8 mouse cellular contexts compared by ENCODE assay signal in the genomic region with DNA sequence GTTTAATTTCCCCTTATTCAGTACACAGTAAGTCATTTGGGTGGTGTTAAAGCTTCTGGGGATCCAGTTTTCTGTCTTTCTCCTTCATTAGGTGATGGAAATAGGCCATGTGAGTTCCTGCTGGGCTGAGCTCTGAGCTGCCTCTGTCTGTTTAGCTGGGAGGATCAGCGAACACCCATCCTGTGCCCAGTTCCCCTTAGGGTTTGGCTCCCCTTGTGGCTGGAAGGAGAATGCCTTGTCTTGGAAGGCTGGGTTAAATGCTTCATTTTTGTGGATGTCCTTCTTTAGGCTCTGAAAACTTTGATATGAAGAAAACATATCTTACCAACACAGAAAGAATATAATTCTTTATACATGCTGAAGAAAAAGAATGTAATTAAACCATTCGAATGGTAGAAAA. TPM values are rescaled to one million over a fixed set of nuclear protein-coding genes. Genes with fewer than 3 reads are reported as not detected.
A peak's percentile ranks its signal among the peaks of the same experiment; 100 is the strongest.
DNase-seq lines count a peak whose midpoint lies in the region; ATAC-seq and TF ChIP-seq lines count a peak whose summit lies in the region.

No protein-coding gene starts in this region.

- no peak overlapping the region for H3K27ac ChIP-seq in midbrain, embryonic 14.5 days (replicated peaks; ENCODE audit: low read depth, low read length)
- no peak overlapping the region for H3K27ac ChIP-seq in midbrain, embryonic 10.5 days (replicated peaks)
- no peak overlapping the region for H3K27ac ChIP-seq in cortical plate, adult 2 months (ENCODE audit: insufficient read depth, low read length)
- H3K27ac ChIP-seq in hindbrain, embryonic 13.5 days: no peak overlapping the region

- H3K4me1 ChIP-seq in midbrain, embryonic 14.5 days (ENCODE audit: control insufficient read depth, insufficient read depth, low read length): no peaks in the 10 kb centered on the region
- H3K4me1 ChIP-seq in midbrain, embryonic 10.5 days: peaks cover 11% of the 10 kb centered on the region
- H3K4me1 ChIP-seq in cortical plate, adult 2 months (ENCODE audit: control insufficient read depth, insufficient read depth, low read length): peaks cover 2% of the 10 kb centered on the region; the same call in 1 of the 2 replicates
- peaks cover 9% of the 10 kb centered on the region; the same call in 1 of the 2 replicates for H3K4me1 ChIP-seq in hindbrain, embryonic 13.5 days (replicated peaks)

- intact Hi-C loops in left cerebral cortex, postnatal 14 days (cut with DNase I): no loop called here

- WGBS in midbrain, embryonic 14.5 days: 78% methylated on average over 2 of the region's 2 CpGs
- 73% methylated on average over 2 of the region's 2 CpGs for WGBS in midbrain, embryonic 10.5 days
- WGBS in hindbrain, embryonic 13.5 days: 83% methylated on average over 2 of the region's 2 CpGs

- TF ChIP-seq POLR2A in cortical plate, adult 2 months (IDR thresholded peaks at IDR 0.05; ENCODE audit: extremely low read depth, insufficient read depth, low read length): no peak

- peak; percentile 86 for ATAC-seq in cerebellum, adult (ENCODE audit: insufficient number of reproducible peaks, low FRiP score, low TSS enrichment)
- no peak for ATAC-seq in midbrain, embryonic 14.5 days (ENCODE audit: low FRiP score, low TSS enrichment)
- peak; percentile 97 for ATAC-seq in megakaryocyte-erythroid progenitor cell, adult 5-6 weeks (replicated peaks; ENCODE audit: low FRiP score, low TSS enrichment, poor library complexity, severe bottlenecking)
- no peak for ATAC-seq in hindbrain, embryonic 13.5 days (ENCODE audit: low FRiP score)

- TF ChIP-seq CTCF in cortical plate, adult 2 months (IDR thresholded peaks at IDR 0.05; ENCODE audit: extremely low read depth, insufficient read depth, low read length): peak; percentile 59

- H3K27me3 ChIP-seq in midbrain, embryonic 14.5 days (ENCODE audit: control insufficient read depth, insufficient read depth, low read length): no peaks in the 10 kb centered on the region
- no peaks in the 10 kb centered on the region for H3K27me3 ChIP-seq in midbrain, embryonic 10.5 days (ENCODE audit: low read depth, poor library complexity, severe bottlenecking)
- H3K27me3 ChIP-seq in hindbrain, embryonic 13.5 days: no peaks in the 10 kb centered on the region

- no peak overlapping the region for H3K4me3 ChIP-seq in midbrain, embryonic 14.5 days (replicated peaks; ENCODE audit: low read depth, low read length)
- no peak overlapping the region for H3K4me3 ChIP-seq in midbrain, embryonic 10.5 days
- no peak overlapping the region for H3K4me3 ChIP-seq in cortical plate, adult 2 months (ENCODE audit: insufficient read depth, low read length)
- no peak overlapping the region for H3K4me3 ChIP-seq in hindbrain, embryonic 13.5 days

- H3K9ac ChIP-seq in midbrain, embryonic 14.5 days (replicated peaks; ENCODE audit: low read length): no peak overlapping the region
- H3K9ac ChIP-seq in hindbrain, embryonic 13.5 days: no peak overlapping the region

- H3K4me2 ChIP-seq in midbrain, embryonic 14.5 days (ENCODE audit: low read length): no peak overlapping the region
- H3K4me2 ChIP-seq in hindbrain, embryonic 13.5 days: no peak overlapping the region

- H3K9me3 ChIP-seq in midbrain, embryonic 14.5 days (ENCODE audit: control insufficient read depth, low read length): no peaks in the 10 kb centered on the region
- H3K9me3 ChIP-seq in midbrain, embryonic 10.5 days (replicated peaks): no peaks in the 10 kb centered on the region
- H3K9me3 ChIP-seq in hindbrain, embryonic 13.5 days: no peaks in the 10 kb centered on the region

- no peaks in the 10 kb centered on the region for H3K36me3 ChIP-seq in midbrain, embryonic 14.5 days (ENCODE audit: control insufficient read depth, insufficient read depth, low read length)
- peaks cover 15% of the 10 kb centered on the region for H3K36me3 ChIP-seq in midbrain, embryonic 10.5 days
- H3K36me3 ChIP-seq in hindbrain, embryonic 13.5 days: no peaks in the 10 kb centered on the region

- no peak for DNase-seq in cerebellum, postnatal 4 days (ENCODE audit: low spot score in 2 of 2)
- DNase-seq in midbrain, embryonic 14.5 days: peak; percentile 41
- DNase-seq in midbrain, embryonic 10.5 days (ENCODE audit: low spot score): no peak
- no peak for DNase-seq in left cerebral cortex, postnatal 14 days (ENCODE audit: low spot score in 2 of 2)

RNA-seq across cellular contexts. Expression of gene Abi2, which starts 19.5 kb away (rescaled TPM):
- polyA plus RNA-seq in midbrain, embryonic 14.5 days (2014; fragmentation: Nextera tagmentation; extraction: Ambion mirVana): 79.7 and 84.0 TPM in 2 replicates
- 52.4 and 63.8 TPM in 2 replicates for polyA plus RNA-seq in midbrain, embryonic 10.5 days (2016; fragmentation: Nextera tagmentation; extraction: Ambion mirVana)
- 117 TPM in 2 replicates for polyA plus RNA-seq in cortical plate, adult 2 months (2012; rRNA removed)
- total RNA-seq in megakaryocyte-erythroid progenitor cell, adult 5-6 weeks (2014; fragmentation: Nextera tagmentation): 5.9 and 7.2 TPM in 2 replicates
- 7.6 and 9.7 TPM in 2 replicates for total RNA-seq in megakaryocyte-erythroid progenitor cell, adult 5-6 weeks (2017)
- 71.7 and 77.3 TPM in 2 replicates for polyA plus RNA-seq in hindbrain, embryonic 13.5 days (2015; fragmentation: Nextera tagmentation; extraction: Ambion mirVana)
- total RNA-seq in left cerebral cortex, postnatal 14 days (2021): 100 to 1,000 TPM; 446 to 466 TPM

Comparison
In these comparisons a context has a peak if more than half of its experiments do, and no peak if none do; other contexts are left out.
1. ATAC-seq: peak in cerebellum, adult (single experiment) and megakaryocyte-erythroid progenitor cell, adult 5-6 weeks (single experiment); none in midbrain, embryonic 14.5 days (single experiment) and hindbrain, embryonic 13.5 days (single experiment).